Mouse (Mus musculus): ENCODE data around the gene Cdkn2d.
"Not testable (repeated sequence)": the region's sequence is repeated elsewhere in the genome, so short reads cannot be mapped to it uniquely, and the experiment has no call there.

Cdkn2d gene

GRCm38 (mm10) chr9:21275013-21275710 lies 16.0 kb downstream of the Cdkn2d start:
- no peak for DNase-seq (ENCODE audit: low spot score in 2 of 2)

GRCm38 (mm10) chr9:21274336-21274735 lies 16.9 kb downstream of the Cdkn2d start:
- no peak for DNase-seq (ENCODE audit: low spot score in 2 of 2)

DNA sequence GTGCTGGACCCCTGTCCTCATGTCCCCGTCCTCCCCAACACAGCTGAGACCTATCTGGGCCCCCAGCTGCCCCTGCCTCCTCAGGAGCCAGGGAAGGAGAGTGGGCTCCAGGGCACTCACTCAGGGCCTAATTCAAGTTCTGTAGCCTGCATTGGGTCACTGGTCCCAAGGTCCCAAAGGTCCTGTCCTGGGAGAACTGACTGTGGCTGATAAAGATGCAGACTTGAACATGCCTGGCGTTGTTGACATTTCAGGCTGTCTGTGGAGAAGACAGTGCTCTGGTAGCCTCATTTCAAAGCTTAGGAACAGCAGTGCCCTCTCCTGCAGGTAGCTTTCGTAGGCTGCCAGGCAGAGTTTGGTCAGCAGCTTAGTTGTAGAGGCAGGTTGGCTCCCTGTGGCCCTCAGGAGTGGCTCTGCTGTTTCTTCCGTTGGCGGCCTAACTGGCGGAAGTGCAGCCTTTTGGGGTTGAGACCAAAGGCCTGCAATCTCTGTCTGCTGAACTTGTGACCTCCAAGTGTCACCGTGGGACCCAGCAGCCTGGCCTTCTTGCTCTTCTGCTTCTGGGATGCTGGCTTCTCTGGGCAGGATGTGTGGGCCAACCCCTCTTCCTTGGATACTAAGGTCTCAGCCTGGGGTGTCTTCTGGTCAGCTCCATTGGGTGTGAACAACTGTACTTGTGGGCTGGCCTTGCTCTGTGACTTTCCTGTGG lies 17.5 kb downstream of the Cdkn2d start:
- DNase-seq (ENCODE audit: low spot score in 2 of 2) = no peak

GRCm38 (mm10) chr9:21273094-21273493 lies 18.1 kb downstream of the Cdkn2d start:
- DNase-seq (ENCODE audit: low spot score in 2 of 2) = no peak

DNA sequence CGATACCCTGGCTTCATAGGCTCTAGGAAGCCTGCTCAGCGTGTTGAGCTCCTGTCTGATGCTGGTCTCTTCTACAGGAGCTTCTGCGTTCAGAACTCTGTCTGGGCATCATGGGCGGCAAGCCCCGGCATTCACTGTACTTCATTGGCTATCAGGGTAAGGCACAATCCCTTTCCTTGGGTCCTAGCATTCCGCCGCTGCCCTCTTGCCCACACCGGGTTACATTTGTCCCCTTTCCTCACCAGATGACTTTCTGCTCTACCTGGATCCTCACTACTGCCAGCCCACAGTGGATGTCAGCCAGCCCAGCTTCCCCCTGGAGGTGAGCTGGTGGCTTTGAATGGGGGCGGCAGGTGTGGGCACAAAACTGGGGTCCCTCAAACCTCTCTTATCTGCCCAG lies 18.8 kb downstream of the Cdkn2d start:
- DNase-seq (ENCODE audit: low spot score in 2 of 2) = no peak

- DNase-seq (ENCODE audit: low spot score in 2 of 2) = not testable (repeated sequence)
Observed at GRCm38 (mm10) chr9:21269590-21269989, 21.6 kb downstream of the Cdkn2d start.

DNA sequence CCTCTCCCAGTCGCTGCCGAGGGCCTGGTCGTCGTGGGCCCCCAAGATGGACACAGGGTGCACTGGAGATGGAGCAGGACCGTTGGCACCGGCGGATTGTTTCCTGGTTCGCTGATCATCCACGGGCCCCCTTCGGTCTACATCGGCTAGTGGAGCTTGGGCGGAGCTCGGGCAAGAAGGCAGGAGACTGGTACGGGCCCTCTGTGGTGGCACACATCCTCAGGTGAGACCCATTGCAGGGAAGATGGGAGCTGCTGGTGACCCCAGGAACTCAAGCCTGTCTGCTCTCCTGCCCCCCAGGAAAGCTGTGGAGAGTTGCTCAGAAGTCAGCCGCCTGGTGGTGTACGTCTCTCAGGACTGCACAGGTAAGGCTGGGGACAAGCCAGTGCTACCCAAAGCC lies 22.9 kb downstream of the Cdkn2d start:
- DNase-seq (ENCODE audit: low spot score in 2 of 2) = no peak

GRCm38 (mm10) chr9:21266889-21267288 lies 24.3 kb downstream of the Cdkn2d start:
- DNase-seq (ENCODE audit: low spot score in 2 of 2) = no peak

GRCm38 (mm10) chr9:21265611-21266010 lies 25.6 kb downstream of the Cdkn2d start:
- DNase-seq (ENCODE audit: low spot score in 2 of 2) = no peak

DNA sequence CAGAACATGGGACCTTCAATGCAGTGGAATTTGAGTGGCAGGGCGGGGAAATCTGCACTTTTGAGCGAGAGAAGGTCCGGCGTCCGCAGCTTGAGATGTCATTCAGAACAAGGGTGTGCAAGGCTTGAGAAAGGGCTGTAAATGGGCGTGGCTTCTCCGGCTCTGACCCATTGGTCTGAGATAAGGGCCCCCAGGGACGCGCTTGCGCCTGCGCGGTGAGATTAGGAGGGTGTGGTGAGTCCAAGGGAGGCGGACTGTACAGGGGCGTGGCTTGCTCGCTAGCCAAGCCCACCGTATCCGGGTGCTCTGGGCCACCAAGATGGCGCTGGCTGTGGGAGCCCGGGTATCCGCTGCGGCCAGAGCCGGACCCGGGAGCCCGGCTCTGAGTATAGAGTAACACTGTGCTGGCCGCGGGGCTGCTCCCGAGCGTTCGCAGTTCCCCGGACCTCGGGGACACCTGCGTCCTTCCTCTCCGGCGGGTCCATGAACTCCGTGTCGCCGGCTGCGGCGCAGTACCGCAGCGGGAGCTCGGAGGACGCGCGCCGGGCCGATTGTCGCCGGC lies 26.1 kb downstream of the Cdkn2d start, which contains the start of gene Atg4d:
Gene Atg4d, plus strand, starts transcription at position 294 of the 562 bp plus-strand sequence.
- peak; percentile 74 to 92 for DNase-seq (ENCODE audit: low spot score in 2 of 2)

- no peak for DNase-seq (ENCODE audit: low spot score in 2 of 2)
Observed at GRCm38 (mm10) chr9:21264272-21264999, 26.8 kb downstream of the Cdkn2d start.

GRCm38 (mm10) chr9:21261831-21262230 lies 29.4 kb downstream of the Cdkn2d start:
- no peak for DNase-seq (ENCODE audit: low spot score in 2 of 2)

GRCm38 (mm10) chr9:21260491-21261040 lies 30.6 kb downstream of the Cdkn2d start:
- no peak for DNase-seq (ENCODE audit: low spot score in 2 of 2)

- not testable (repeated sequence) for DNase-seq (ENCODE audit: low spot score in 2 of 2)
Observed at GRCm38 (mm10) chr9:21256349-21256748, 34.9 kb downstream of the Cdkn2d start.

- DNase-seq (ENCODE audit: low spot score in 2 of 2) = no peak
Observed at GRCm38 (mm10) chr9:21254690-21255089, 36.5 kb downstream of the Cdkn2d start.

GRCm38 (mm10) chr9:21251116-21251735 lies 40.0 kb downstream of the Cdkn2d start:
- no peak for DNase-seq (ENCODE audit: low spot score in 2 of 2)

DNA sequence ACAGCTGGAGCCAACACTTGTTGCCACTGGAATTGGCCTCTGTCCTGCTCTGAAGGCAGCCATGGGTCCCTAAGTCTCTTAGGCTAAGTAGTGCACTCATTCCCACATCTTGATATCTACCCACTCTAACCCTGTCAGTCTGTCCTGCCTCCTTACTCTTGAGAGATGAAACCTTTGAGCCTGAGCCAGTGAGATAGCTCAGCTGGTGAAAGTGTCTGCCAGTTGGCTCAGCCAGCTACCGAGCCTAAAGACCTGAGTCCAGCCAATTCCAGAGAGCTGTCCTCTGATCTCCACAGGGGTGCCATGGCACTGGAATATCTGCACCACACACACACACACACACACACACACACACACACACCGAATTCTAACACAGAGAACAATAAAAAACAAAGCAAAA lies 40.7 kb downstream of the Cdkn2d start:
- no peak for DNase-seq (ENCODE audit: low spot score in 2 of 2)

GRCm38 (mm10) chr9:21249629-21250508 lies 41.3 kb downstream of the Cdkn2d start:
- no peak for DNase-seq (ENCODE audit: low spot score in 2 of 2)

DNA sequence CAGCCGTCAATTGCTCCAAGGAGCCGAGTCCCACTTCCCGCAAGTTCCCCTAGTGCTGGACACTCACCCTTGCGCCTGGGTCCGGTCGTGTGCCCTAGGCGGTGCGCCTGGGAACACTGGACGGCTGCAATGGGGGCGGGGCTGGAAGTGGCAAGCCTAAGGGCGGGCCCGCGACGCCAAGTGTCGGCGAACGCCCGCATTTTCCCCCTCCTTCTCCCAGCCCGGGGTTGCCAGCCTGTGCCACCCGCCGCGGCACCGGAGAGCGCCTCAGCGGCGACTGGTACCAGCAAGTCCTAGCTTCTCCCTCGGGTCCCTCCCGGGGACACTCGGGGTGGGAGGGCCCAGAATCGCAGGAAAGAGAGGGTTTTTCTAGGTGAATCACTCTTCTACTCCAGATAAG lies 42.9 kb downstream of the Cdkn2d start, which contains the start of gene S1pr5:
Gene S1pr5, minus strand, starts transcription at position 118 of the 400 bp plus-strand sequence.
- DNase-seq (ENCODE audit: low spot score in 2 of 2) = no peak

DNA sequence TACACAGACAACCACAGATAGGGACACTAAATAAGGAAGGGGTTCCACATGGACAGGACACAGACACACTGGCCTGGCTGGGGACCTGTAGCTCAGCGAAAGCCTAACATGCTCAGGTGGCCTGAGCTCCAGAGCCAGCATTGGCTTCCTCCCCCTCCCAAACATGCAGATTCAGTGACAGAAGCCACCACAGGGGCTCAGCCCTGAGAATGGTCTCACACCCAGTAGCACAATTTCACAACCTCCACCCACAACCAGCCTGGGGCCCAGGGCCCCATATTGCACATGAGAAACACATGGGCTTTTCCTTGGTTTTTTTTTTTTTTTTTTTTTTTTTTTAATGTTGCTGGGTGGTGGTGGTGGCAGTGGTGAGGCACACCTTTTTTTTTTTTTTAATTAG lies 44.9 kb downstream of the Cdkn2d start:
- no peak for DNase-seq (ENCODE audit: low spot score in 2 of 2)
